Mouse (Mus musculus): ENCODE data around the gene Teddm1b.
"Not testable (repeated sequence)": the region's sequence is repeated elsewhere in the genome, so short reads cannot be mapped to it uniquely, and the experiment has no call there.

Teddm1b gene

DNA sequence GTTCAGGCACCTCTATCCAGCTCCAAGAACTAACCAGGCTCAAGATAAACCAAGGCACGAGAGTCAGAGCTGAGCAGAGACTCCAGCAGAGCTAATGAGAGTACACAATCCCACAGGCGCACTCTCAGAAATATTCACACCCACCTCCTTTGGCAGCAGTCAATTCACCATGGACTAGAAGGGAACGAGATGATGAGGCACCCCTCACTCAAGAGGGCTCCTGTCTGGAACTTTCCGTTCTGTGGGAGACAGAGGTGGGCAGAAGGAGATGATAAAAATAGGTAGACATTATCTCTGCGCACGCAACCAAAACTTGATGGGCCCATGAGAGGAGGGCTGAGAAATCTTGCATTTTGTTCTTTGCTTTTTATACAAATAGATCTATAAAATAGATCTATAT lies at the start of gene Teddm1b:
Teddm1b (plus strand) TSS at position 301 of the 400 bp plus-strand sequence.
- DNase-seq (ENCODE audit: low spot score): no peak

GRCm38 (mm10) chr1:153830746-153831145 lies 43.4 kb upstream of the Teddm1b start:
- no peak for DNase-seq (ENCODE audit: low spot score)

DNA sequence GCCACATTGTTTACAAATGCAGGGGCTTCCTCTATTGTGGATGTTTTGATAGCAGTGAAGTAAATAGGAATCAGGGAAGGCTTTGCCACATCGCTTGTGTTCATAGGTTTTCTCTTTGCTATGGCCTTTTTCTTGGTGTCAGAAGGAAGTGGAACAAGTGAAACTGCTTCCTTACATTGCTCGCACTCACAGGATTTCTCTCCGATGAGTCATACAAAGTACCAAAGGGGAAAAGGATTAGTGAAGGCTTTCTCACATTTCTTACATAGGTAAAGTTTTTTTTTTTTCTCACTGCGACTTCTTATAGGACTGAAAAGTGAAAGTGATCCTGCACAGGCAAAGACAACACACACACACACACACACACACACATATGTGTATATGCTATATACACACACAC lies 38.1 kb upstream of the Teddm1b start:
- DNase-seq (ENCODE audit: low spot score): no peak

DNA sequence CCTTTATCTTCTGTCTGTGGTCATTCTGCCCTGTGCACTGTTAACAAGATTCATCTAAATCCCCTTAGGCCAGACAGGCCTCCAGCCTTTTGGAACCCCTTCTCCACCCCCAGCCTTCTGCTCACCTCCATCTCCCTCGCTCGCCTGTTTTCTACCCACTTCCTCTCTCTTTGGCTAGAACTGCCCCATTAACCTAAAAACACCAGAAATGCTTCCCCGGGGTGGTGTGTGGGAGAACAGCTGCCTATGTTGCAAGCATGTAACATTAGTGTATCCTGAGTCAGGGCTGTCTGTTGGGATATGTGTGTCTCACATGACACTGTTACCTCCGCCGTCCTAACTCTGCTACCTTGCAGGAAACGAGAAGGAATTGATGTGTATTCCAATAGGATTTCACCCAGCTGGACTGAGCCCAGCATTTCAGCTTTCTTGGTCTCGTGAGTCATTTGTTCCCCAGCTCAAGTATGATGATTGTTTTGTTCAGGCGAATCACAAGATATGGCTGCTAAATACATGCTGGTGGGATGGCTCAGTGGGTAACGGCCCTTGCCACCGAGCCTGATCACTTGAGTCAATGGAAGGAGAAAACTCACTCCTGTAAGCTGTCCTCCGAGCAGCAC lies 31.9 kb upstream of the Teddm1b start:
- no peak for DNase-seq (ENCODE audit: low spot score)

GRCm38 (mm10) chr1:153844042-153844441 lies 30.1 kb upstream of the Teddm1b start, which contains the start of gene Rgsl1:
Rgsl1 (minus strand) TSS chr1:153844142.
- DNase-seq (ENCODE audit: low spot score): no peak

GRCm38 (mm10) chr1:153846420-153846819 lies 27.7 kb upstream of the Teddm1b start:
- no peak for DNase-seq (ENCODE audit: low spot score)

DNA sequence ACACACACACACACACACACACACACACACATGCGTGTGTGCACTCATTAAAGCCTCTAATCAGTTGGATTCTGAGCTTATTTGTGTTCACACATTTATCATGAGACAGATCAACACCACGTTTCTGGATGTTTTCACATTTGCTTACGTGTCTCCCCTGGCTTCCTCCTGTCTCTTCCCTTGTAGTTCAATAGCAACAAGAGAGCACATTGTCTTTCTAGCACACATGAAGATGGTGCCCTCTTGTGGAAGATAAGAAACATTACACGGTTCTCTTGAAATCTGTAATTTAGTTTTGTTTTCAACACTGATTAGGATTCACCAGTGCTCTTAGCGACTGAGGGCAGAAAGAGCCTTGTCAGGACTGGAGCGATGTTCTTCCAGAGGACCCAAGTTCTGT lies 27.3 kb upstream of the Teddm1b start:
- DNase-seq (ENCODE audit: low spot score): peak; percentile 77

- DNase-seq (ENCODE audit: low spot score): not testable (repeated sequence)
Observed at GRCm38 (mm10) chr1:153852696-153853095, 21.4 kb upstream of the Teddm1b start.

DNA sequence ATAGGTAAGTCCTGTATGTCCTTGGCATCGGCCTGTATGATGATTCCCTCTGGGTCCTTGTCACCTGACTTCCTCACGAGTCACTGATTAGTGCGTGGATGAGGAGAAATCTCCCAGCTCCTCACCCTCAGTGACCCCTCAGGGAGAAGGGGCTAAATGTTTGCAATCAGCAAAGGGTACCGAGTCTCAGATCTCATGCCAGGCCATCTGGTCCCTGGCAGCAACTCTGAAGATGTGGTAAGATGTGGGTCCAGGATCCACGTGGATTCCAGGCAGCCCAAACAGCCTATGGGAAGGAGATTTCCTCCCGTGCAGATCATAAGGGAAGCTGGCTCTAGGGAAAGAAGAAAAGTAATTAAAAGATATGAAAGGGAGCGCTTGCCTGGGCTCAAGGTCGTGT lies 18.2 kb upstream of the Teddm1b start:
- no peak for DNase-seq (ENCODE audit: low spot score)

GRCm38 (mm10) chr1:153880391-153880790 lies 6.2 kb downstream of the Teddm1b start:
- DNase-seq (ENCODE audit: low spot score): not testable (repeated sequence)

- no peak for DNase-seq (ENCODE audit: low spot score)
Observed at GRCm38 (mm10) chr1:153886024-153886633, 12.0 kb downstream of the Teddm1b start.

GRCm38 (mm10) chr1:153890121-153890520 lies 16.0 kb downstream of the Teddm1b start:
- no peak for DNase-seq (ENCODE audit: low spot score)

- DNase-seq (ENCODE audit: low spot score): no peak
Observed at GRCm38 (mm10) chr1:153891442-153891841, 17.3 kb downstream of the Teddm1b start, which contains the start of gene Teddm1a. Teddm1a (plus strand) TSS chr1:153891742.

- DNase-seq (ENCODE audit: low spot score): no peak
Observed at GRCm38 (mm10) chr1:153893746-153894145, 19.6 kb downstream of the Teddm1b start.

DNA sequence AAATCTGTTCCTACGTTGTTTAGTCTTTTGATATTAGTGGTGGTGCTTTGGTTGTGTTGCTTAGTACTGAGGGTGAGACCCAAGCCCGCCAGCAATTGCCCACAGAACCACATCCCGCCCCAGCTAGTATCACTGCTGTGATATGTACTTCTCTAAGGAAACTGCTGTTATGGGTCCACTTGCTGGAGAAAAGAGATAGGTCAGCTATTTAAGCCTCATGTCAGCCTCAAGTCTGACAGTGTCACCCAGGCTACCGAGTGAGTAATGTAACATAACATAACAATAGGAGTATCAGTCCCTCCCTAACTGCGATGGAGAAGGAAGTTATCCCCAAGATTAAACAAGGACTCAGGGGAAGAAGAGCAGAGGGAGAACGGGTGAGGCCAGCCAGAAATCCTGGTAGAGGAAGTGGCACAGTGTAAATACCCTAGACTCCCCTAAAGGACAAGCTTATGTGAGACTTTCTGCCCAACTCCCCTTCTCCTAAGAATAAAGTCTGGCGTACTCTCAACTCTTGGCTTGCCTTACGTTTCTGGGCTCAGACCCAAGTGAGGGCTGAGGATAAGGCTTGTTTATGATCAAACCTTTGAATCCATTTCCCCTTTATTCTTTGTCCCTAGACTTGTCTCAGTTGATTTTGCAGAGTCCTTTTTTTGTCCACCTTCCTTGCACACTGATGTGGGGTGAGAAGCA lies 20.2 kb downstream of the Teddm1b start:
- no peak for DNase-seq (ENCODE audit: low spot score)

GRCm38 (mm10) chr1:153894979-153895378 lies 20.8 kb downstream of the Teddm1b start:
- peak; percentile 89 for DNase-seq (ENCODE audit: low spot score)

DNA sequence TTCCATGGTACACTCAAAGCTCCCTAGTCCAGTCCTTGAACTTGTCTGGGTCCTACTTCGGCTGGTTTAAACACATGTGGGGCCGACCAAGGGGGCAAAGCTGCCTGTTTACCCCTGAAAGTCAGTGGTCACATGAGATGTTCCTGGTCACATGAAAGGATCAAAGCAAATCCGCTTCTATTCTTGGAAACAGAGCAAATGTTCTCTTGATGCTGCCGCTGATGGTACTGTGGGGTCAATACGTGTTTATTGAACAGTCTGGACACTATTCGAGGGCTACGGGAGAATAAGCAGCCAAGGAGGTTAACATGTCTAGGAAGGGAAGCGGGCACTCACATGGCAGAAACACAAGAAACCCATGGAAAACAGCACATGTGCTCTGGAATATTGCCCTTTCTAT lies 23.1 kb downstream of the Teddm1b start:
- DNase-seq (ENCODE audit: low spot score): no peak

DNA sequence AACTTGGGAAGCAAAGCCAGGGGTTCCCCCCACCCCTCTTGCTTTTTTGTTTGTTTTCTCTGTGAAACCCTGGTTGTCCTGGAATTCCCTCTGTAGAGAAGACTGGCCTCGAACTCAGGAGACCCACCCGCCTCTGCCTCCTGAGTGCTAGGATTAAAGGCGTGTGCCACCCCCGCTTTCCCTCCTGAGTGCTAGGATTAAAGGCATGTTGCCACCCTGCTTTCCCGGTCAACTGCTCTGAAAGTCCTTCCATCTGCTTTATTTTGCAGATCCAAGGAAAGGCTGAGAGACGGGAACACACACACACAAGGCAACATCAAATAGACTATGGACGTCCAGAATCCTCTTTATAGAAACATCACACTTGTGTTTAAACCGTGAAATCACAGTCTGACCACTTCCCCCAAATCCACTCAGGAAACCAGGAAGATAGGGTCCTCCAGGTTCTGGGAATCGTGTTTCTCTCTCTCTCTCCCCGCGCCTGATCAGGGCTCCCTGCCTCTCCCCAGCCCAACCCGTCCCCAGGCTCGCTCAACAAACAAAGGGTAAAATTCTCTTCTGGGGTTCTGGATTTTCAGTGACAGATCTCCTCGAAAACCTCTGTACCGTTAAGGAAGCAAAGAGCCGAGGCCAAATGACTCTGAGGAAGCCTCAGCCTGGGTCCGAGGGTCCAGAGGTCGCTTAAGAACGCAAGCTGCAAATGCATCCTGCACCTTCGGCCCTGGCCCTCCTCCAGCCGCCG lies 25.0 kb downstream of the Teddm1b start:
- no peak for DNase-seq (ENCODE audit: low spot score)

- DNase-seq (ENCODE audit: low spot score): peak; percentile 98
Observed at GRCm38 (mm10) chr1:153899731-153900380, 25.7 kb downstream of the Teddm1b start, which contains the start of the genes Glul and Teddm2. Glul (plus strand) TSS chr1:153899944. Teddm2 (minus strand) TSS chr1:153900228.

DNA sequence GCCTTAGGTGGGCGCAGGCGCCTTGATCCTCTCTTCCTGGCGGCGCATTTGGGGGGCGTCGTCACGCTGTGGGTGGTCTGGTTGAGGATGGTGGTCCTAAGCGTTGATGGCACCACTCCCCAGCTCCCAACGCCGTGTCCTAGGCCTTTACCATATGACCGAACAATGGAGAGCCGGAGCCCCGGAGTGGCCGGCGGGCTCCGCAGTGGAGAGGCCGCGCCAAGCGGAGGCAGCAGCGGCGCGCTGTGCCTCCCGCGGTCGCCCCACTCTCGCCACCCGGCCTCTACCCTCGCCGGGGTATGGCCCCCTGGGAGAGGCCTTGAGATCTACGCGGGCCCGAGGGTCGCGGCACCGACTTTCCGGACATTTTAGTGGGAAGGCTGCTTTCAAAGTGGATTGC lies 26.2 kb downstream of the Teddm1b start:
- no peak for DNase-seq (ENCODE audit: low spot score)

GRCm38 (mm10) chr1:153900860-153901730 lies 26.9 kb downstream of the Teddm1b start:
- peak; percentile 66 for DNase-seq (ENCODE audit: low spot score)
